26 mouse cellular contexts compared by ENCODE assay signal in the genomic region with DNA sequence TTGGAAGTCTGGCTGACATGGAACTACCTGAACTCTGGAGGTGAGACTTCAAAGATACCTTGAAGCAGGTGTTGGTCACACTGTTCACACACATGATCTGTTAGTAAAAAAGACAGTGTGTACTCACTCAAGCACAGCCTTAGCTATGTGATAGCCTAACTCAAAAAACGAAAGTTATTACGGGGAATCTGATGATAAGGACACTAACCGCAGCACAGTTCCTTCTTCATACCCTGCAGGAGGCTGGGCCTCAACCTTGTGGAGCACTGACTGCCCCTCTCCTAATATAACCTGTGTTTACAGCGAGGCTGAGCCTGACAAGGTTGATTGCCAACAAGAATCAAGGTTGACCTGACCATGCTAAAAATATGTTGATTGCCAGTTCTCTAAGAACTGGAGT. TPM values are rescaled to one million over a fixed set of nuclear protein-coding genes. Genes with fewer than 3 reads are reported as not detected.
"Had no signal": no experiment of that assay in that cellular context is flagged by ENCODE, and none has a peak within 500 bp of the region (broad histone marks: within the 10 kb centered on the region; RNA-seq: fewer than 3 reads in every experiment).

No protein-coding gene starts in this region.

- H3K4me3 ChIP-seq: heart, adult 2 months; heart, embryonic 13.5 days; heart, embryonic 15.5 days; hindbrain, embryonic 13.5 days; hindbrain, embryonic 15.5 days; layer of hippocampus, adult 2 months; limb, embryonic 13.5 days; limb, embryonic 15.5 days; liver, embryonic 13.5 days; liver, embryonic 15.5 days had no signal

- H3K9me3 ChIP-seq: heart, embryonic 13.5 days; heart, embryonic 15.5 days; hindbrain, embryonic 13.5 days; hindbrain, embryonic 15.5 days; limb, embryonic 13.5 days; limb, embryonic 15.5 days; liver, embryonic 13.5 days; liver, embryonic 15.5 days had no signal

- H3K4me1 ChIP-seq: hindbrain, embryonic 13.5 days; hindbrain, embryonic 15.5 days; limb, embryonic 13.5 days; limb, embryonic 15.5 days had no signal

- H3K4me2 ChIP-seq: heart, embryonic 11.5 days; heart, embryonic 13.5 days; heart, embryonic 15.5 days; hindbrain, embryonic 13.5 days; hindbrain, embryonic 15.5 days; limb, embryonic 13.5 days; limb, embryonic 15.5 days; liver, embryonic 13.5 days; liver, embryonic 15.5 days had no signal

- H3K9ac ChIP-seq: heart, embryonic 13.5 days; heart, embryonic 15.5 days; hindbrain, embryonic 13.5 days; hindbrain, embryonic 15.5 days; limb, embryonic 13.5 days; limb, embryonic 15.5 days; liver, embryonic 13.5 days; liver, embryonic 15.5 days had no signal

- DNase-seq: gastrocnemius, postnatal 14 days; gastrocnemius, postnatal 36 days; heart, adult 11 months; heart, adult 2 months; heart, postnatal 14 days; heart, postnatal 36 days; kidney, adult 18-20 months; kidney, adult 8-10 months; kidney, postnatal 10 days; kidney, postnatal 25 days; kidney, postnatal 4 days; left cerebral cortex, postnatal 4 days; liver, embryonic 13.5 days had no signal

- H3K27me3 ChIP-seq: heart, embryonic 13.5 days; heart, embryonic 15.5 days; hindbrain, embryonic 13.5 days; hindbrain, embryonic 15.5 days; limb, embryonic 13.5 days; limb, embryonic 15.5 days; liver, embryonic 13.5 days; liver, embryonic 15.5 days had no signal

- ATAC-seq: hindbrain, postnatal 0 days; intestine, embryonic 16.5 days had no signal

- H3K27ac ChIP-seq: heart, adult 2 months; heart, embryonic 13.5 days; heart, embryonic 15.5 days; hindbrain, embryonic 13.5 days; hindbrain, embryonic 15.5 days; hindbrain, postnatal 0 days; limb, embryonic 13.5 days; limb, embryonic 15.5 days; liver, embryonic 13.5 days; liver, embryonic 15.5 days had no signal

RNA-seq across cellular contexts. Expression of a gene that starts 12.9 kb away (rescaled TPM):
- total RNA-seq: gastrocnemius, adult 18-20 months; gastrocnemius, adult 8-10 months; gastrocnemius, postnatal 36 days had no signal
